Mouse (Mus musculus) small intestine, adult 2 months (tissue): Measurements from ENCODE around the gene Id3. TPM values are rescaled to one million over a fixed set of nuclear protein-coding genes. Genes with fewer than 3 reads are reported as not detected.

Source experiments
- H3K27ac ChIP-seq: fragments of 200-500 bp; 2 replicates; pipeline ENCODE4 v1.5.1; 2012; ENCODE audit warnings: low read depth, low read length, control low read depth, inconsistent platforms; ENCODE audit not compliant: insufficient read depth
- H3K27me3 ChIP-seq: fragments of 200-500 bp; 2 replicates; pipeline ENCODE4 v1.6.1; 2012; ENCODE audit warnings: mild to moderate bottlenecking, moderate library complexity, low read length, inconsistent platforms; ENCODE audit not compliant: control insufficient read depth, insufficient read depth
- H3K36me3 ChIP-seq: fragments of 200-500 bp; 2 replicates; pipeline ENCODE4 v1.6.1; 2012; ENCODE audit warnings: mild to moderate bottlenecking, low read length, control low read depth, inconsistent platforms; ENCODE audit not compliant: control insufficient read depth, insufficient read depth
- H3K4me1 ChIP-seq: fragments of 200-500 bp; 2 replicates; pipeline ENCODE4 v1.6.1; 2012; ENCODE audit warnings: low read length, inconsistent platforms, mixed read lengths; ENCODE audit not compliant: control insufficient read depth, insufficient read depth, insufficient read length
- H3K4me3 ChIP-seq: fragments of 200-500 bp; 2 replicates; pipeline ENCODE4 v1.5.1; 2012; ENCODE audit warnings: low read depth, mild to moderate bottlenecking, control low read depth, inconsistent platforms, low read length, moderate library complexity
- CTCF ChIP-seq: fragments of 200-500 bp; IDR thresholded peaks from 2 replicates; pipeline ENCODE4 v1.5.1; 2012; ENCODE audit warnings: low read depth, mild to moderate bottlenecking, control low read depth, inconsistent platforms, low read length, moderate library complexity, mixed read lengths; ENCODE audit not compliant: insufficient replicate concordance, insufficient read length; ENCODE audit errors: extremely low read depth
- POLR2A ChIP-seq: fragments of 200-500 bp; IDR thresholded peaks from 2 replicates; pipeline ENCODE4 v1.6.1; 2012; ENCODE audit warnings: low read depth, mild to moderate bottlenecking, control low read depth, inconsistent platforms, low read length, moderate library complexity
- WGBS: fragments of 180-500 bp; shearing (Covaris S2); methylation state at CpG from one replicate; pipeline ENCODE4 v1.1.7; 2018; 5-methylcytosine and 5-hydroxymethylcytosine counted together
- polyA plus RNA-seq: library from polyadenylated mRNA; depleted of rRNA; stranded (reverse); fragments of >200 nt; gene quantifications from 2 replicates; pipeline ENCODE4 v1.2.3, GENCODE M21; 2012

Gene Id3
- polyA plus RNA-seq, 1 experiment = 519 TPM

DNA sequence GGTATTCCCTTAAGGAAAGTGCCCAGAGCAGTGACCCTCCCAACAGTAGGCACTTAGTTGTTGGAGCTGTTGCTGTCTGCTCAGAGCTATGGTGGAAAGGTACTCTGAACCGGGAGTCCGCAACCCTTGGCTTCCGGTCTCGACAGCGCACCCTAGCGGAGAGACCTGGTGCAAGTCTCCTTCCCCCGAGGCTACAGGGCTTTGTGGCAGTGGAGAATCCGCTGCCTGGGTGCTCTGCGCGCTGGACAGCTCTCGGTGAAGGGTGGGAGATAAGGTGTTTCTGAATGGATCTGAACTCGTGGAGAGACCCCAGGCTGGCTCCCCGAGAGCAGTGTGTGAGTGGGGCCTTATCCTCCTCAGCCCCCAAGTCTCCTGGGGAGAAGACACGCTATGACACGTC, 36.7 kb downstream of the Id3 start:
- 50% methylated on average over 15 of the region's 15 CpGs for WGBS

DNA sequence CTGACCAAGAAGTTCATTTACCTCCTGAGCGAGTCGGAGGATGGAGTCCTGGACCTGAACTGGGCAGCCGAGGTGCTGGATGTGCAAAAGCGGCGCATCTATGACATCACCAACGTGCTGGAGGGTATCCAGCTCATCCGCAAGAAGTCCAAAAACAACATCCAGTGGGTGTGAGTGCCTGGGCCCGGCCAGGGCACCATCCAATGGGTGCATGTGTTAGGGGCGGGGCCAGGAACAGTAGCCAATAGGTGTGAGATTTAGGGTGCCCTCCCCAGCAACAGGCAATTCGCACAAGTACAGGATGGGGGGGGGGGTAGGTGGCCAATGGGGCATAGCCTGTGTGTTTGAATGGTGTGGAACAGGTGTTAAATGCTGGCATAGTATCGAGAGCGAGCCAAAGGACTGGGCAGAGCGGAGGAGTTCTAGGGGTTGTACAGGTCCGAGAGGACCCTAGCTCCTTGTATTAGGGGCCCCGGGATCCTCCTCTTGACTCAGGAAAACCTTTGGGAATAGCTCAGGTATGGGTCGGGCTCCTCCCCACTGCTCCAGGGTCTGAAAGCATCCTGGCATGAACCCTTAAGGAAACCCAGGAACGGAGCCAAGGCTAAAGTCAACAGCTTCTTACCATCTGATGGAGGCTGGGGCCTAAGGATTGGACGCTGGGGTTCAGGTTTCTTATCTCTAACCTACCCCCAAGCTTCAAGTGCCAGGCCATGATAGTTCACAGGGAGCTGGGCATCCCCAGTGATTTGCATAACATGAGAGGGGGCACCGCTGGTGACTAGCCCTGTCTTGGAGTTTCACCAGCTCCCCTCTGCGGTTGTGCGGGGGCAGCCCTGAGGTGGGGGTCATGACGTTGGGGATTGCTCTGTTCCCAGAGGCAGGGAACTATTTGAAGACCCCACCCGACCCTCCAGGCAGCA, 37.4 kb downstream of the Id3 start:
- Histone ChIP-seq H3K4me3 (peak overlapping the region; percentile 33), H3K27me3 (no peaks in the 10 kb centered on the region), H3K36me3 (peaks cover 6% of the 10 kb centered on the region; the same call in 1 of the 2 replicates), H3K27ac (peak overlapping the region; percentile 25), H3K4me1 (peaks cover 37% of the 10 kb centered on the region)
- TF ChIP-seq POLR2A (no peak), CTCF (no peak)
- 43% methylated on average over 23 of the region's 23 CpGs for WGBS

More for the DNA sequence above, 36.7 kb downstream of the Id3 start:
- H3K4me1 ChIP-seq = peaks cover 41% of the 10 kb centered on the region
- H3K27ac ChIP-seq = peak overlapping the region; percentile 25
- H3K36me3 ChIP-seq = peaks cover 6% of the 10 kb centered on the region; the same call in 1 of the 2 replicates
- TF ChIP-seq CTCF = peak; percentile 80
- no peak for TF ChIP-seq POLR2A
- peak overlapping the region; percentile 33 for H3K4me3 ChIP-seq
- H3K27me3 ChIP-seq = no peaks in the 10 kb centered on the region

DNA sequence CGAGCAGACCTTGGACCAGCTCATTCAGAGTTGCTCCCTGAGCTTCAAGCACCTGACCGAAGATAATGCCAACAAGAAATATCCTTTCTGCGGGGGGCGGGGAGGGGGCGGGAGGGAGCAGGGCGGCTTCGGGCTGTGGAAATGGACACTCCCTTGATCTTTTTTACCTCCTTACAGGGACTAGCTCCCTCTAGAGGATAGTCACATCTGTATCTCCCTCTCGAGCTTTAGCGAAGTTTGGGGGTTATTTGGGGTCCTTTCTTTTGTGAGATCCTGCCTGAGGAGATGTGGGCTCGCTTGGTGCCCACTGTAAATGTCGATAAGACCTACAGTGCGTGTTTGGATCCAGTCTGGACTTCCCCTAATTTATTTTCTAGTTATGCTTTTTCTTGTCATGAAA, 38.1 kb downstream of the Id3 start:
- Histone ChIP-seq H3K27ac (0 out of 2 replicates have a peak overlapping the region, but pooled peaks have one; percentile 13), H3K27me3 (no peaks in the 10 kb centered on the region), H3K4me1 (peaks cover 37% of the 10 kb centered on the region), H3K36me3 (peaks cover 8% of the 10 kb centered on the region; the same call in 1 of the 2 replicates), H3K4me3 (peak overlapping the region; percentile 9; the same call in 1 of the 2 replicates)
- WGBS = 34% methylated on average over 12 of the region's 12 CpGs
- TF ChIP-seq POLR2A (no peak), CTCF (no peak)

DNA sequence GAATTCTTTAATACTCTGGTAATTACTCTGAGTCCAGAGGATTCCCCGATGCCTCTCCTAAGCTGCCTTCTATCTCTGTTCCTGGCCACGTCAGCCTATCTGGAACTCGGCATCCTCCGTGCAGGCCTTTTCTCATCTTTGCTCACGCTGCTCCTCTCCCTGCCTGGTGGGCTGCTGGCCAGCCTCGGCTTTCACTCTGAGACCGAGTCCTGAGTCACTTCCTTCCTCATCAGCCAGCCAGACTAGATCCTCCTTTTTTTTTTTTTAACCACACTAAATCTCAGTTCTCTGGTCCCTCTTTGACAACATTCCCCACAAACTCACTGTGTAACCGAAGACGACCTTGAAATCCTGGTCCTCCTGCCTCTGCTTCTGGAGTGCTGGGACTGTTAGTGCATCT, 42.1 kb downstream of the Id3 start:
- no peak overlapping the region for H3K4me3 ChIP-seq
- no peak for TF ChIP-seq CTCF
- TF ChIP-seq POLR2A = no peak
- 74% methylated on average over 9 of the region's 9 CpGs for WGBS

DNA sequence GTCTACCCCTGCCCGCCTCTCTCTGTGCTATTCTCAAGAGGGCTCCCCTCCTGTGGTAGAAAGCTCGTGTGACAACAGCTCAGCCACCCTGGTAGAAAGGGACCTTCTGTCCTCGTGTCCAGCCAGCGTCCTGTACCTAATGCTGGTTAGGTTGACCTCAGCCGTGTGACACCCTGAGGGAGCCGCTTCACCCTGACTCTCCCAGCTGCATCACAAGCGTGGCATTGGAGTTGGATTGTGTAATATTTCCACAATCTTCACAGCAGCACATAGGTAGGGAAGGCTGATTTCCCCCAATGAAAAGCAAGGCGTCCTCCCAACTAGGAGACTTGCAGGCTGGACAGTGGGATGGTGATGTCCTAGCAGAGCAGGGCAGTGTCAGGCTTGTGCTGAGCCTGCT, 43.0 kb downstream of the Id3 start:
- peak overlapping the region; percentile 53; the same call in 1 of the 2 replicates for H3K4me3 ChIP-seq
- no peaks in the 10 kb centered on the region for H3K27me3 ChIP-seq
- peaks cover 15% of the 10 kb centered on the region for H3K36me3 ChIP-seq
- TF ChIP-seq CTCF (no peak), POLR2A (0 out of 2 replicates have a peak, but pooled peaks have one; percentile 26)
- WGBS = 55% methylated on average over 8 of the region's 8 CpGs
- H3K4me1 ChIP-seq = peaks cover 25% of the 10 kb centered on the region
- peak overlapping the region; percentile 66 for H3K27ac ChIP-seq

More for the DNA sequence above, 42.1 kb downstream of the Id3 start:
- Histone ChIP-seq H3K36me3 (peaks cover 11% of the 10 kb centered on the region), H3K27me3 (no peaks in the 10 kb centered on the region), H3K4me1 (peaks cover 31% of the 10 kb centered on the region), H3K27ac (peak overlapping the region; percentile 22; the same call in 1 of the 2 replicates)

DNA sequence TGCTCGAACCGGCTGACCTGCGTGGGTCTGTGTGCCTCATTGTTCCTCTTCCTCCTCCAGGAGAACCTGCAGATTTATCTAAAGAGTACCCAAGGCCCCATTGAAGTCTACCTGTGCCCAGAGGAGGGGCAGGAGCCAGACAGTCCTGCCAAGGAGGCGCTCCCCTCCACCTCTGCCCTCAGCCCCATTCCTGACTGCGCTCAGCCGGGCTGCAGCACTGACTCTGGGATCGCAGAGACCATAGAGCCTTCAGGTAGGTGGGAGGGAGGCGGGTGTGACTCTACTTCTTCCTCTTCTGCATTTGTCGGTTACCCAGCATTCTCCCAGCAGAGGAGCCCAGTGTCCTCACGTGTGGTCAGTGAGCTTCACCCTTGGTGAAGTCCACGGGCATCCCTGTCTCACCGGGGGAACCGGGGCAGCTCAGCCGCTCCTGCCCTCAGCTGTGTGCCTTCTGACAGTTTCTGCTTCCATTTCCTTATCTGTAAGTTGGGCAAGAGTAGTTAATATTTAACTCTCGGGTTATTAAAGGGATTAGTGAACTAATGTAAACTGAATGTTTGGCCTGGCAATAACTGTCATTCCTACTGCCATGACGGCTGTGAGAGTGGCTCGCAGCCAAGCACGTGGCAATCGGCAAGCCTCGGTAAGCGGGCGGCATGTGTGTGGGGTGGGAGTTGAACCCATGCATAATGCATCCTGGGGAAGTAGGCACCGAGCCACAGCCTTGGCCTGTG, 43.6 kb downstream of the Id3 start:
- WGBS = 24% methylated on average over 23 of the region's 23 CpGs
- no peaks in the 10 kb centered on the region for H3K27me3 ChIP-seq
- H3K27ac ChIP-seq = peak overlapping the region; percentile 66
- H3K4me1 ChIP-seq = peaks cover 25% of the 10 kb centered on the region
- no peak for TF ChIP-seq CTCF
- TF ChIP-seq POLR2A = peak; percentile 44; the same call in 1 of the 2 replicates
- H3K36me3 ChIP-seq = peaks cover 16% of the 10 kb centered on the region
- H3K4me3 ChIP-seq = peak overlapping the region; percentile 53
